In genomic region chr3:145780784-145781442, GRCm38 (mm10) we compare ENCODE assay signal across 15 mouse cellular contexts. TPM values are rescaled to one million over a fixed set of nuclear protein-coding genes. Genes with fewer than 3 reads are reported as not detected.
DNase-seq lines count a peak whose midpoint lies in the region; ATAC-seq and TF ChIP-seq lines count a peak whose summit lies in the region.
"Had no signal": no experiment of that assay in that cellular context is flagged by ENCODE, and none has a peak within 500 bp of the region (broad histone marks: within the 10 kb centered on the region; RNA-seq: fewer than 3 reads in every experiment).

No protein-coding gene starts in this region.

- DNase-seq in forebrain, embryonic 10.5 days (ENCODE audit: extremely low spot score, low spot score) = no peak
- DNase-seq in forebrain, postnatal 0 days = no peak
- DNase-seq in kidney, adult 9 months = peak; percentile 77
- DNase-seq in liver, embryonic 11.5 days (ENCODE audit: low spot score) = no peak
- peak; percentile 82 for DNase-seq in yolk sac, embryonic 10.5 days (ENCODE audit: low spot score)
- no peak for DNase-seq in adipocyte (ENCODE audit: low spot score)
- DNase-seq in heart, adult 2 months = no peak
- DNase-seq in embryo, embryonic 10 days (ENCODE audit: low spot score) = no peak
- DNase-seq: cerebellum, adult 11-12 months; heart, adult 18-20 months; lung, adult 2 months; right cerebral cortex, postnatal 4 days had no signal

- H3K36me3 ChIP-seq in forebrain, embryonic 10.5 days (replicated peaks) = no peaks in the 10 kb centered on the region
- H3K36me3 ChIP-seq in forebrain, postnatal 0 days (ENCODE audit: insufficient read depth) = no peaks in the 10 kb centered on the region
- no peaks in the 10 kb centered on the region for H3K36me3 ChIP-seq in liver, embryonic 11.5 days (ENCODE audit: control insufficient read depth, insufficient read depth, low read length)
- no peaks in the 10 kb centered on the region for H3K36me3 ChIP-seq in heart, adult 2 months (ENCODE audit: control insufficient read depth, insufficient read depth, low read length)
- H3K36me3 ChIP-seq: G1E had no signal

- TF ChIP-seq EP300 in heart, adult 2 months (IDR thresholded peaks at IDR 0.05; ENCODE audit: insufficient read depth, low read depth, low read length) = no peak

- no peak overlapping the region for H3K9ac ChIP-seq in forebrain, postnatal 0 days
- H3K9ac ChIP-seq in liver, embryonic 11.5 days (ENCODE audit: low read depth, low read length) = no peak overlapping the region
- no peak overlapping the region for H3K9ac ChIP-seq in heart, adult 2 months (ENCODE audit: low read depth, low read length)

- 78% methylated on average over 14 of the region's 14 CpGs for WGBS in forebrain, embryonic 10.5 days
- WGBS in forebrain, postnatal 0 days = 82% methylated on average over 14 of the region's 14 CpGs
- WGBS in liver, embryonic 11.5 days = 75% methylated on average over 14 of the region's 14 CpGs
- WGBS in heart, adult 2 months = 90% methylated on average over 14 of the region's 14 CpGs

- no peak for TF ChIP-seq POLR2A in heart, adult 2 months (IDR thresholded peaks at IDR 0.05; ENCODE audit: insufficient read depth, low read depth, low read length)

- H3K27ac ChIP-seq in forebrain, embryonic 10.5 days = peak overlapping the region; percentile 35; the same call in 1 of the 2 replicates
- no peak overlapping the region for H3K27ac ChIP-seq in forebrain, postnatal 0 days (ENCODE audit: low read depth, low read length)
- no peak overlapping the region for H3K27ac ChIP-seq in liver, embryonic 11.5 days (ENCODE audit: low read depth, low read length)
- no peak overlapping the region for H3K27ac ChIP-seq in heart, adult 2 months

- no peaks in the 10 kb centered on the region for H3K79me2 ChIP-seq in heart, adult 2 months (replicated peaks; ENCODE audit: control insufficient read depth, insufficient read depth, low read length)

- no peaks in the 10 kb centered on the region for H3K9me3 ChIP-seq in forebrain, embryonic 10.5 days
- H3K9me3 ChIP-seq in forebrain, postnatal 0 days (ENCODE audit: low read length) = no peaks in the 10 kb centered on the region
- H3K9me3 ChIP-seq in liver, embryonic 11.5 days (ENCODE audit: control insufficient read depth, low read length) = no peaks in the 10 kb centered on the region

- H3K27me3 ChIP-seq in forebrain, embryonic 10.5 days (ENCODE audit: poor library complexity, severe bottlenecking) = no peaks in the 10 kb centered on the region
- no peaks in the 10 kb centered on the region; the same call in 1 of the 2 replicates for H3K27me3 ChIP-seq in forebrain, postnatal 0 days (ENCODE audit: insufficient read depth, low read length)
- no peaks in the 10 kb centered on the region for H3K27me3 ChIP-seq in liver, embryonic 11.5 days (replicated peaks; ENCODE audit: control insufficient read depth, insufficient read depth, low read length)
- H3K27me3 ChIP-seq in heart, adult 2 months (ENCODE audit: control insufficient read depth, insufficient read depth, low read length) = no peaks in the 10 kb centered on the region

- H3K4me2 ChIP-seq in forebrain, postnatal 0 days (ENCODE audit: low read depth) = no peak overlapping the region
- no peak overlapping the region for H3K4me2 ChIP-seq in liver, embryonic 11.5 days

- no peak for ATAC-seq in forebrain, postnatal 0 days
- ATAC-seq in liver, embryonic 11.5 days (replicated peaks; ENCODE audit: low FRiP score) = peak; percentile 75
- ATAC-seq: activated CD4-positive, CD25-positive, alpha-beta regulatory T cell, adult 4 months; inflammation-experienced regulatory T-cells, adult 6 months had no signal

- TF ChIP-seq CTCF in forebrain, postnatal 0 days (IDR thresholded peaks at IDR 0.05; ENCODE audit: low read depth) = no peak
- TF ChIP-seq CTCF in heart, adult 2 months (IDR thresholded peaks at IDR 0.05) = no peak

- H3K4me1 ChIP-seq in forebrain, embryonic 10.5 days = peaks cover 25% of the 10 kb centered on the region
- H3K4me1 ChIP-seq in forebrain, postnatal 0 days (ENCODE audit: insufficient read depth) = no peaks in the 10 kb centered on the region
- peaks cover 5% of the 10 kb centered on the region for H3K4me1 ChIP-seq in liver, embryonic 11.5 days (replicated peaks; ENCODE audit: control insufficient read depth, insufficient read depth, low read length)
- H3K4me1 ChIP-seq in heart, adult 2 months (ENCODE audit: control insufficient read depth, insufficient read depth, low read length) = peaks cover 2% of the 10 kb centered on the region; the same call in 1 of the 2 replicates

- H3K4me3 ChIP-seq in forebrain, embryonic 10.5 days = no peak overlapping the region
- H3K4me3 ChIP-seq in forebrain, postnatal 0 days (ENCODE audit: low read depth, low read length) = no peak overlapping the region
- H3K4me3 ChIP-seq in liver, embryonic 11.5 days (ENCODE audit: low read depth, low read length) = no peak overlapping the region
- H3K4me3 ChIP-seq in heart, adult 2 months = no peak overlapping the region

- intact Hi-C loops in heart, adult 2 months (cut with DNase I) = no loop called here

RNA-seq across cellular contexts. Expression of gene Ddah1, which starts 22.4 kb away (rescaled TPM):
- 41.9 and 42.3 TPM in 2 replicates for polyA plus RNA-seq in forebrain, embryonic 10.5 days (2016; fragmentation: Nextera tagmentation; extraction: Ambion mirVana)
- 112 and 147 TPM in 2 replicates for total RNA-seq in forebrain, postnatal 0 days (2014; rRNA removed)
- polyA plus RNA-seq in forebrain, postnatal 0 days (2015; fragmentation: Nextera tagmentation; extraction: Ambion mirVana) = 168 and 206 TPM in 2 replicates
- 47.3 and 50.2 TPM in 2 replicates for polyA plus RNA-seq in liver, embryonic 11.5 days (2014; fragmentation: Nextera tagmentation; extraction: Ambion mirVana)
- total RNA-seq in heart, adult 2 months (2021) = 1 to 10 TPM; 5.4 to 5.9 TPM
- polyA plus RNA-seq in heart, adult 2 months (2012; rRNA removed) = 4.5 and 15.8 TPM in 2 replicates
- polyA plus RNA-seq: activated CD4-positive, CD25-positive, alpha-beta regulatory T cell, adult 4 months; G1E had no signal

Comparison
In these comparisons a context has a peak if more than half of its experiments do, and no peak if none do; other contexts are left out.
1. DNase-seq: peak in kidney, adult 9 months (single experiment) and yolk sac, embryonic 10.5 days (single experiment); none in forebrain, embryonic 10.5 days (single experiment), forebrain, postnatal 0 days (single experiment), liver, embryonic 11.5 days (single experiment), adipocyte (single experiment), heart, adult 2 months (0 of 2) and embryo, embryonic 10 days (single experiment).